Comparison of ENCODE assay signal across 15 mouse cellular contexts in the genomic region with DNA sequence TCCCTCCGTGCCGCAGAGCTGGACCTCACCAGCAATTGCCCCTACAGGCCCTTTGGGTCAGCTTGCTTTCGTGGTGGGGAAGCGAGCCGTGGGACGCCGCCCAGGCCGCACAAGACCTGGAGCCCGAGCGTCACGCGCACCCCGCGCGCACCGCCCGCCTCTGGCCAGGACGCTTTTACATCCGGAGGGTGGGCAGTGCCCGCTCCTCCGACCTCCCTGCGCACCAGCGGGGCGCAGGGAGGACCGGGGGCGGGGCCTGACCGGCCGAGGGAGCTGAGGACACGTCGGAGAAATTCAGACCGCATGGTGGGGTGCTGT. TPM values are rescaled to one million over a fixed set of nuclear protein-coding genes. Genes with fewer than 3 reads are reported as not detected.
DNase-seq lines count a peak whose midpoint lies in the region; ATAC-seq and TF ChIP-seq lines count a peak whose summit lies in the region.
"Had no signal": no experiment of that assay in that cellular context is flagged by ENCODE, and none has a peak within 500 bp of the region (broad histone marks: within the 10 kb centered on the region; RNA-seq: fewer than 3 reads in every experiment).

No protein-coding gene starts in this region.

- H3K4me3 ChIP-seq in forebrain, embryonic 13.5 days = peak overlapping the region; percentile 23; the same call in 1 of the 2 replicates
- H3K4me3 ChIP-seq in forebrain, embryonic 15.5 days = no peak overlapping the region
- H3K4me3 ChIP-seq in liver, embryonic 11.5 days (ENCODE audit: low read depth, low read length) = 0 out of 2 replicates have a peak overlapping the region, but pooled peaks have one; percentile 20
- peak overlapping the region; percentile 4 to 11; a peak in 1 of 4 replicates for H3K4me3 ChIP-seq in ES-E14 (ENCODE audit: insufficient read depth in 1 of 2, low read depth in 1 of 2, low read length in 2 of 2, poor library complexity in 1 of 2, severe bottlenecking in 1 of 2)
- H3K4me3 ChIP-seq in limb, embryonic 10.5 days = peak overlapping the region; percentile 29
- H3K4me3 ChIP-seq: myocyte had no signal

- no peak overlapping the region for H3K9ac ChIP-seq in forebrain, embryonic 13.5 days
- no peak overlapping the region for H3K9ac ChIP-seq in forebrain, embryonic 15.5 days (replicated peaks)
- H3K9ac ChIP-seq in liver, embryonic 11.5 days (ENCODE audit: low read depth, low read length) = no peak overlapping the region
- no peak overlapping the region for H3K9ac ChIP-seq in ES-E14 (ENCODE audit: insufficient read depth, low read depth, low read length, poor library complexity, severe bottlenecking)
- H3K9ac ChIP-seq: liver, embryonic 14.5 days had no signal

- in situ Hi-C loops in ES-E14 (cut with MboI; ENCODE audit: low sequenced_read_pairs in 2 of 2, unreplicated experiment in 2 of 2) = loop anchor here in 1 of 2 experiments (10.0 kb wide), 1 partner anchor 784 kb away; no protein-coding TSS in a partner anchor

- WGBS in forebrain, embryonic 13.5 days = 2% methylated on average over 21 of the region's 31 CpGs
- under 1% methylated on average over 28 of the region's 31 CpGs for WGBS in forebrain, embryonic 15.5 days
- 3% methylated on average over 31 of the region's 31 CpGs for WGBS in liver, embryonic 11.5 days
- under 1% methylated on average over 31 of the region's 31 CpGs for WGBS in limb, embryonic 10.5 days

- ATAC-seq in forebrain, embryonic 13.5 days = no peak
- ATAC-seq in forebrain, embryonic 15.5 days (replicated peaks) = no peak
- ATAC-seq in liver, embryonic 11.5 days (replicated peaks; ENCODE audit: low FRiP score) = no peak

- no peaks in the 10 kb centered on the region for H3K9me3 ChIP-seq in forebrain, embryonic 13.5 days (replicated peaks)
- H3K9me3 ChIP-seq in forebrain, embryonic 15.5 days = no peaks in the 10 kb centered on the region
- H3K9me3 ChIP-seq in liver, embryonic 11.5 days (ENCODE audit: control insufficient read depth, low read length) = no peaks in the 10 kb centered on the region
- no peaks in the 10 kb centered on the region for H3K9me3 ChIP-seq in ES-E14 (ENCODE audit: control insufficient read depth, insufficient read depth, low read depth, low read length)
- H3K9me3 ChIP-seq in limb, embryonic 10.5 days (replicated peaks) = no peaks in the 10 kb centered on the region

- peaks cover 97% of the 10 kb centered on the region for H3K27me3 ChIP-seq in forebrain, embryonic 13.5 days
- peaks cover 89% of the 10 kb centered on the region for H3K27me3 ChIP-seq in forebrain, embryonic 15.5 days
- H3K27me3 ChIP-seq in liver, embryonic 11.5 days (replicated peaks; ENCODE audit: control insufficient read depth, insufficient read depth, low read length) = peaks cover 97% of the 10 kb centered on the region
- H3K27me3 ChIP-seq in limb, embryonic 10.5 days (ENCODE audit: low read depth, poor library complexity, severe bottlenecking) = peaks cover 98% of the 10 kb centered on the region

- H3K4me2 ChIP-seq in forebrain, embryonic 13.5 days = no peak overlapping the region
- no peak overlapping the region for H3K4me2 ChIP-seq in forebrain, embryonic 15.5 days (replicated peaks)
- peak overlapping the region; percentile 27; the same call in 1 of the 2 replicates for H3K4me2 ChIP-seq in liver, embryonic 11.5 days

- H3K27ac ChIP-seq in forebrain, embryonic 13.5 days = no peak overlapping the region
- no peak overlapping the region for H3K27ac ChIP-seq in forebrain, embryonic 15.5 days (replicated peaks)
- no peak overlapping the region for H3K27ac ChIP-seq in liver, embryonic 11.5 days (ENCODE audit: low read depth, low read length)
- H3K27ac ChIP-seq in ES-E14 (ENCODE audit: insufficient read depth, low read depth, low read length, poor library complexity, severe bottlenecking) = no peak overlapping the region
- 0 out of 2 replicates have a peak overlapping the region, but pooled peaks have one; percentile 30 for H3K27ac ChIP-seq in limb, embryonic 10.5 days
- H3K27ac ChIP-seq: liver, embryonic 14.5 days had no signal

- DNase-seq in liver, embryonic 11.5 days (ENCODE audit: low spot score) = no peak
- DNase-seq in liver (no peak), ES-E14 (ENCODE audit: low read depth, low spot score) (no peak)
- DNase-seq in limb, embryonic 10.5 days (ENCODE audit: low spot score) = no peak
- no peak for DNase-seq in right cerebral cortex, postnatal 25 days
- no peak for DNase-seq in gastrocnemius, postnatal 4 days (ENCODE audit: low spot score in 2 of 2)
- DNase-seq: B cell, adult 2 months; cerebellum, adult 18-20 months; gastrocnemius, postnatal 25 days; kidney, adult 11 months; layer of hippocampus, adult 9-11 months had no signal

- H3K36me3 ChIP-seq in forebrain, embryonic 13.5 days (ENCODE audit: poor library complexity, severe bottlenecking) = no peaks in the 10 kb centered on the region
- no peaks in the 10 kb centered on the region for H3K36me3 ChIP-seq in forebrain, embryonic 15.5 days
- H3K36me3 ChIP-seq in liver, embryonic 11.5 days (ENCODE audit: control insufficient read depth, insufficient read depth, low read length) = no peaks in the 10 kb centered on the region
- no peaks in the 10 kb centered on the region for H3K36me3 ChIP-seq in ES-E14 (ENCODE audit: control insufficient read depth, insufficient read depth, low read length, poor library complexity, severe bottlenecking)
- H3K36me3 ChIP-seq in limb, embryonic 10.5 days = no peaks in the 10 kb centered on the region

- peaks cover 39% of the 10 kb centered on the region for H3K4me1 ChIP-seq in forebrain, embryonic 13.5 days
- H3K4me1 ChIP-seq in forebrain, embryonic 15.5 days = peaks cover 32% of the 10 kb centered on the region
- H3K4me1 ChIP-seq in liver, embryonic 11.5 days (replicated peaks; ENCODE audit: control insufficient read depth, insufficient read depth, low read length) = peaks cover 18% of the 10 kb centered on the region
- H3K4me1 ChIP-seq in ES-E14 (ENCODE audit: control insufficient read depth in 2 of 2, insufficient read depth in 2 of 2, low read length in 2 of 2, poor library complexity in 1 of 2) = peaks cover 0 to 5% of the 10 kb centered on the region in 2 experiments; a peak in 1 of 4 replicates
- peaks cover 56% of the 10 kb centered on the region for H3K4me1 ChIP-seq in limb, embryonic 10.5 days

TF ChIP-seq in ES-E14, 5 proteins besides CTCF, POLR2A, EP300 and RAD21:
- TF ChIP-seq HCFC1 (IDR thresholded peaks at IDR 0.05; ENCODE audit: borderline replicate concordance, insufficient read depth, low read length) (no peak), MAFK (IDR thresholded peaks at IDR 0.05; ENCODE audit: insufficient read depth, low read depth, low read length) (no peak), ZC3H11A (IDR thresholded peaks at IDR 0.05; ENCODE audit: borderline replicate concordance, low read depth, low read length) (no peak), CHD2 (IDR thresholded peaks at IDR 0.05; ENCODE audit: low read depth, low read length) (no peak), ZNF384 (IDR thresholded peaks at IDR 0.05; ENCODE audit: low read depth, low read length) (no peak)

RNA-seq across cellular contexts. Expression of a gene that starts 1.8 kb away (rescaled TPM):
- polyA plus RNA-seq in forebrain, embryonic 13.5 days (2015; fragmentation: Nextera tagmentation; extraction: Ambion mirVana) = 0.39 and 0.56 TPM in 2 replicates
- polyA plus RNA-seq in forebrain, embryonic 15.5 days (2015; fragmentation: Nextera tagmentation; extraction: Ambion mirVana) = 0.70 and 0.93 TPM in 2 replicates
- 0.17 and 0.43 TPM in 2 replicates for polyA plus RNA-seq in liver, embryonic 11.5 days (2014; fragmentation: Nextera tagmentation; extraction: Ambion mirVana)
- 0.11 and 0.27 TPM in 2 replicates for total RNA-seq in ES-E14 (2012; rRNA removed)
- 1.1 and 1.7 TPM in 2 replicates for polyA plus RNA-seq in limb, embryonic 10.5 days (2016; fragmentation: Nextera tagmentation; extraction: Ambion mirVana)
- total RNA-seq in gastrocnemius, postnatal 4 days (2021) = 10 to 100 TPM in 1 of 2 experiments, 1 to 10 TPM in 1; 3.9 to 10.8 TPM

RNA-seq across cellular contexts. Expression of a gene that starts 33.5 kb away (rescaled TPM):
- 5.1 and 6.0 TPM in 2 replicates for polyA plus RNA-seq in forebrain, embryonic 13.5 days (2015; fragmentation: Nextera tagmentation; extraction: Ambion mirVana)
- polyA plus RNA-seq in forebrain, embryonic 15.5 days (2015; fragmentation: Nextera tagmentation; extraction: Ambion mirVana) = 9.7 and 10.1 TPM in 2 replicates
- polyA plus RNA-seq in liver, embryonic 11.5 days (2014; fragmentation: Nextera tagmentation; extraction: Ambion mirVana) = 42.4 and 46.3 TPM in 2 replicates
- total RNA-seq in ES-E14 (2012; rRNA removed) = 0.11 TPM in 1 of 2 replicates, not detected in the other
- 1.8 and 2.8 TPM in 2 replicates for polyA plus RNA-seq in limb, embryonic 10.5 days (2016; fragmentation: Nextera tagmentation; extraction: Ambion mirVana)
- under 1 TPM in 1 of 2 experiments, not detected in 1; 0.27 TPM for total RNA-seq in gastrocnemius, postnatal 4 days (2021)

RNA-seq across cellular contexts. Expression of a gene that starts 37.5 kb away (rescaled TPM):
- 10.0 and 18.2 TPM in 2 replicates for polyA plus RNA-seq in forebrain, embryonic 13.5 days (2015; fragmentation: Nextera tagmentation; extraction: Ambion mirVana)
- 20.5 and 22.0 TPM in 2 replicates for polyA plus RNA-seq in forebrain, embryonic 15.5 days (2015; fragmentation: Nextera tagmentation; extraction: Ambion mirVana)
- not detected in 2 replicates for polyA plus RNA-seq in liver, embryonic 11.5 days (2014; fragmentation: Nextera tagmentation; extraction: Ambion mirVana)
- total RNA-seq in ES-E14 (2012; rRNA removed) = 0.85 and 1.7 TPM in 2 replicates
- polyA plus RNA-seq in limb, embryonic 10.5 days (2016; fragmentation: Nextera tagmentation; extraction: Ambion mirVana) = 2.3 and 4.7 TPM in 2 replicates
- total RNA-seq in gastrocnemius, postnatal 4 days (2021) = 1 to 10 TPM; 2.2 to 3.6 TPM

RNA-seq across cellular contexts. Expression of a gene that starts 41.1 kb away (rescaled TPM):
- 115 and 120 TPM in 2 replicates for polyA plus RNA-seq in forebrain, embryonic 13.5 days (2015; fragmentation: Nextera tagmentation; extraction: Ambion mirVana)
- polyA plus RNA-seq in forebrain, embryonic 15.5 days (2015; fragmentation: Nextera tagmentation; extraction: Ambion mirVana) = 194 and 203 TPM in 2 replicates
- 6.0 and 6.2 TPM in 2 replicates for polyA plus RNA-seq in liver, embryonic 11.5 days (2014; fragmentation: Nextera tagmentation; extraction: Ambion mirVana)
- 0.74 and 3.0 TPM in 2 replicates for total RNA-seq in ES-E14 (2012; rRNA removed)
- polyA plus RNA-seq in limb, embryonic 10.5 days (2016; fragmentation: Nextera tagmentation; extraction: Ambion mirVana) = 19.4 and 29.1 TPM in 2 replicates
- 10 to 100 TPM; 11.3 to 12.9 TPM for total RNA-seq in gastrocnemius, postnatal 4 days (2021)
